Mouse (Mus musculus) embryonic facial prominence, embryonic 12.5 days (tissue): ENCODE data around the gene Pafah1b2. TPM values are rescaled to one million over a fixed set of nuclear protein-coding genes. Genes with fewer than 3 reads are reported as not detected.
A peak's percentile ranks its signal among the peaks of the same experiment; 100 is the strongest.

Source experiments
- ATAC-seq: fragments of 200-750 bp; cut with Nextera tagmentation; 2 replicates; pipeline ENCODE4 v1.8.0; 2017; ENCODE audit not compliant: insufficient number of reproducible peaks, insufficient read depth, low FRiP score, low TSS enrichment
- H3K27ac ChIP-seq: fragments of 300-500 bp; sonication (generic); 2 replicates; pipeline ENCODE4 v1.5.1; 2016; ENCODE audit warnings: mild to moderate bottlenecking
- H3K27me3 ChIP-seq: fragments of 300-500 bp; sonication (generic); 2 replicates; pipeline ENCODE4 v1.6.1; 2016; ENCODE audit warnings: mild to moderate bottlenecking, moderate library complexity
- H3K36me3 ChIP-seq: fragments of 300-500 bp; sonication (generic); 2 replicates; pipeline ENCODE4 v1.6.1; 2016; ENCODE audit warnings: mild to moderate bottlenecking
- H3K4me1 ChIP-seq: fragments of 300-500 bp; sonication (generic); 2 replicates; pipeline ENCODE4 v1.6.1; 2016
- H3K4me2 ChIP-seq: fragments of 300-500 bp; sonication (generic); replicated peaks from 2 replicates; pipeline ENCODE4 v1.6.1; 2016; ENCODE audit warnings: mild to moderate bottlenecking, moderate library complexity
- H3K4me3 ChIP-seq: fragments of 300-500 bp; sonication (generic); 2 replicates; pipeline ENCODE4 v1.5.1; 2016; ENCODE audit warnings: mild to moderate bottlenecking
- H3K9ac ChIP-seq: fragments of 300-500 bp; sonication (generic); 2 replicates; pipeline ENCODE4 v1.6.1; 2016; ENCODE audit warnings: mild to moderate bottlenecking, moderate library complexity
- H3K9me3 ChIP-seq: fragments of 300-500 bp; sonication (generic); 2 replicates; pipeline ENCODE4 v1.6.1; 2016; ENCODE audit warnings: mild to moderate bottlenecking, moderate library complexity
- WGBS: fragments of 180-500 bp; shearing (Covaris S2); methylation state at CpG from one replicate; pipeline ENCODE4 v1.1.7; 2016; 5-methylcytosine and 5-hydroxymethylcytosine counted together
- polyA plus RNA-seq: library from polyadenylated mRNA; unstranded; fragments of >200 nt; fragmentation: Nextera tagmentation; extraction: Ambion mirVana; gene quantifications from 2 replicates; pipeline ENCODE4 v1.2.1, GENCODE M21; 2016

Pafah1b2 gene
- polyA plus RNA-seq = 230 and 231 TPM in 2 replicates

DNA sequence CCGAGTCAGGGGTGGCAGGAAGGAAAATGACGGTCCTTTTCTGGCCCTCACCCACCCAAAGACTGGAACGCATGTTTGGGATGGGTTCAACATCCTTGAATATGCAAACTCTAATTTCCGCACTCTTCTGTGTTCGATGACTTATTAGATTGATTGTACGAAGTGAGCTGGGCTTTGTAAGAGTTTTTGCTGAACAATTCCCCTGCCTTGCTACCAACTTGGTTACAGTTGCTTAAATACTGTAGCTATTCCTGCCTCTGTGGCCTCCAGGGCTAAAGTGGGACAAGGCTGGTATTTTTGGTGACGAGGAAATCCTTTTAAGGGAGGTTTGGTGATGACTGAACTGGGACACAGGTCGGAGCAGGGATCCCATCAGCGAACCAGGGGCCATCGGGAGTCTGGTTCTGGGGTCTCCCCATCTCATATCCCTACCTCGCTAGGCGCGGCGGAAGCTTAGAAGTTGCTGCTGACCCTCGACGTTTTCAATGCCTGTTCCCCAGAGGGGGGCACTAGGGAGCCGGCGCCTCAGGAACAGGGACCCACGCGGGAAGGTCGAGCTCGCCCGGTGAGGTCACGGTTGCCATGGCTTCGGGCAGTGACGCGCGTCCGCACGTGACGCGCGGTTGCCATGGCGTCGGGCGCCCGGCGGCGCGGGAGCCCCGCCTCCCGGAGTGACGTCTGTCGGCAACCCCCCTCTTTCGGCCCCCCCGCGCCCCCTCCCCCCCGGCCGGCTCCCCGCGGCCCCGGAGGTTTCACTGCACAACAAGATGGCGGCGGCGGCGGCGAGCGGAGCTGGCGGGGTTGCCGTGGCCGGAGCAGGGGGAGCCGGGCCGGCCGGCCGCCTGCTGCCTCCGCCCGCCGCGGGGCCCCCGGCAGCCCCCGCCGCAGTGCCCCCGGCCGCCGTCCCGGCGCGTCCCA is at the start of gene Pafah1b2, which contains the start of gene Sik3:
Pafah1b2 (minus strand) TSS at position 600 of the 918 bp plus-strand sequence.
Sik3 (plus strand) TSS at position 730 of the 918 bp plus-strand sequence.
- 3% methylated on average over 54 of the region's 78 CpGs for WGBS
- peaks cover 35% of the 10 kb centered on the region for H3K4me1 ChIP-seq
- H3K27ac ChIP-seq = peak within 1 kb of the TSS; percentile 86
- peak; percentile 73 for ATAC-seq
- peak within 1 kb of the TSS; percentile 95 for H3K4me3 ChIP-seq
- no peaks in the 10 kb centered on the region for H3K36me3 ChIP-seq
- H3K9me3 ChIP-seq = no peaks in the 10 kb centered on the region
- no peaks in the 10 kb centered on the region for H3K27me3 ChIP-seq
- H3K9ac ChIP-seq = peak within 1 kb of the TSS; percentile 97
- H3K4me2 ChIP-seq = peak within 1 kb of the TSS; percentile 73

DNA sequence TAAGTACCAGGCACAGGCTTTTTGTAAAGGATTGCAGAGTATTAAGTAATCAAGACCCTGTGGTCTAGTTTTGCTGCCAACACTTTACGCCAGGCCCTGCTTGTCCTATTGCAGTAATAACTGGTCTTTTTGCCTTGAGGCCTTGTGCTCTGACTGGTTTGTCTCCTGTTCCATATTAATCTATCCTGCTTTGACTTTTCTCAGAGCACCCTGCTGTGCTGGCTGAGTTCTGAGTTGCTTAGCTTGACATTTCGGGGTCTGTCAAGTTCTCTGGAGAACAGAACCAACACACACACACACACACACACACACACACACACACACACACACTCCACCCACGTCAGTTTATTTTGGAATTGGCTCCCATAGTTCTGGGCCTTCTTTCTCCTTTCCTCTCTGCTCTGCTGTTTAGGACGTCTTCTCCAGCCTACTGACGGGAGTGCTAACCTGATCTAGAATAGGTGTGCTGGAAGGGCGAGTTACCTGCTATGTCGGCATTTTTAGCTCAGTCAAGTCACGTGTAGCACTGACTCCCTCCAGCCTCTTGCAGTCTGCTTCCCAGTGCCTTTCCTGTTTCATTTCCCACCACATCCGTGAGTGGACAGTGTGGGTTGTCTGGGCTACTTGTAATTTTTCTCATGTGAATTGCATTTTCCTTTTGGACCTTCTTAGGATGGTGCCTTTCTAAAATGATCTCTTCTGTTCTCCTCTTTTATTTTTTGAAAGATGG is 49.4 kb upstream of the Pafah1b2 start:
- no peak overlapping the region for H3K4me3 ChIP-seq
- H3K4me2 ChIP-seq = no peak overlapping the region
- 72% methylated on average over 9 of the region's 9 CpGs for WGBS
- H3K4me1 ChIP-seq = no peaks in the 10 kb centered on the region
- H3K9ac ChIP-seq = no peak overlapping the region
- no peaks in the 10 kb centered on the region for H3K9me3 ChIP-seq
- ATAC-seq = no peak
- no peaks in the 10 kb centered on the region for H3K27me3 ChIP-seq
- H3K36me3 ChIP-seq = no peaks in the 10 kb centered on the region
- H3K27ac ChIP-seq = no peak overlapping the region

DNA sequence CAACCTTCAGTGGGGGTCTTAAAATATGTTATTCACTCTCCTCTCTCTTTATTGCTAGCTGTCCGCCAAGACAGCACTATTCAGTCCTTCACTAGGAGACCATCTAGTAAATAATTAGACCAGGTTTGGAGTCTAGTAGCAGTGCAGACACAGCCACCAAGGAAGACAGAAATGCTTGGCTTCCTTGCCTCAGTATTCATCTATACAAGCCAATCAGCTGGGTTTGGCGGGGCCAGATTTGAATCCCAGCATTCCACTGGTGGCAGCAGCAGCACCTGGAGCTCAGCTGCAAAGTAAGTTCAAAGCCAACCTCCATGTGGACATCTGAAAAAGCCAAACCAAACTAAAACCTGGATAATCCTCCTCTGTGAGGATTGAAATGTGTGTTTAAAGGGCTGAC is 47.8 kb upstream of the Pafah1b2 start:
- Histone ChIP-seq H3K27ac (no peak overlapping the region), H3K4me1 (0 out of 2 replicates have a peak, but pooled peaks cover 7% of the 10 kb centered on the region), H3K4me3 (no peak overlapping the region), H3K27me3 (no peaks in the 10 kb centered on the region), H3K36me3 (no peaks in the 10 kb centered on the region), H3K9me3 (no peaks in the 10 kb centered on the region), H3K9ac (no peak overlapping the region), H3K4me2 (no peak overlapping the region)
- ATAC-seq = no peak
- WGBS = 94% methylated on average over 2 of the region's 2 CpGs

DNA sequence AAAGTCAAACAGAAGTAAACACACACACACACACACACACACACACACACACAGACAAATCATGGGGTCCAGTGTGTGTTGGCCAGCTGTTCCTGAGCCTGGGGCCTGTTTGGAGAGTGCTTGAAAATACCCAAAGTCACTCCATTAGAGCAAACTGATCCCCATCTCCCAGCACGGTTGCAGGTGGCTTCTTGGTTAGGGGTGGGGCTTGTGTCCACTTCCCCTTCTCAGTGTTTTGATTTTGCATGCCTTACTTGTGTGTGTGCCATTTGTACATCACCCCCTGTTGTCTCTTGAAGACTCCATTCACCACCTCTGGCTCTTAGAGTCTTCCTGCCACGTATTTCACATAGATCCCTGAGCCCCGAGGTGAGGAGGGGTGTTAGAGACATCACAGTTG is 45.6 kb upstream of the Pafah1b2 start:
- no peak overlapping the region for H3K4me2 ChIP-seq
- no peaks in the 10 kb centered on the region for H3K36me3 ChIP-seq
- WGBS = 83% methylated on average over 3 of the region's 3 CpGs
- H3K9ac ChIP-seq = no peak overlapping the region
- no peak for ATAC-seq
- H3K9me3 ChIP-seq = no peaks in the 10 kb centered on the region
- H3K27ac ChIP-seq = no peak overlapping the region
- H3K27me3 ChIP-seq = no peaks in the 10 kb centered on the region
- no peak overlapping the region for H3K4me3 ChIP-seq
- peaks cover 15% of the 10 kb centered on the region; the same call in 1 of the 2 replicates for H3K4me1 ChIP-seq

DNA sequence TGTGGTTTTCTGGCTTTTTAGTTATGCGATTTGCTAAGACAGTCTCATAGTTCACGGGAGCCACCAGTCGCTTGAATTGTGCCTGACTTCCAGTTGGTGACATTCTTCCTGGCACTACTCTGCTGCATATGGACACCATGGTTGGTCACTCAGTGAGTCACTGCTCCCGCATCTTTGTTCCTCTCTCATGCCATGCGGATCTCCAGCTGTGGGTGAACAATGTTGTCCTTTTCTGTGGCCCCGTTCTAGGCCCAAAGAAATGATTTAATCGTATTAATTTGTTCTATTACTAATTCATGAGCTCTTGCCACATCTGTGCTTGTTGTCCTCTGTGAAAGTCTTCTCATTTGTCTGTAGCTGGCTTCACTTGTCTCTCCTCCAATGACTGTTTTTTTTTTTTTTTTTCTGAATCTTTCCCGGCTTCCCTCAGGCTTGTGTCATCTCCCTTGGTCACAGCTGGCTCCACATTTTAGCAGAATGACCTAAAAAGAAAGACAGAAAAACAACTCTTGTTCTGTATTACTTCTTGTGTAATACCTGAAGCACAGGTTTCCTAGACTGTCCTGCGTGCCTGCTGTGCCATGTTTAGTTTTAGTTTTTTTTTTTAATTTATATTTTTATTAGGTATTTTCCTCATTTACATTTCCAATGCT is 40.6 kb upstream of the Pafah1b2 start:
- Histone ChIP-seq H3K27ac (no peak overlapping the region), H3K9me3 (no peaks in the 10 kb centered on the region), H3K4me1 (peaks cover 26% of the 10 kb centered on the region), H3K9ac (no peak overlapping the region), H3K4me2 (no peak overlapping the region), H3K27me3 (no peaks in the 10 kb centered on the region), H3K36me3 (peaks cover 2% of the 10 kb centered on the region; the same call in 1 of the 2 replicates), H3K4me3 (no peak overlapping the region)
- 84% methylated on average over 9 of the region's 9 CpGs for WGBS
- no peak for ATAC-seq

DNA sequence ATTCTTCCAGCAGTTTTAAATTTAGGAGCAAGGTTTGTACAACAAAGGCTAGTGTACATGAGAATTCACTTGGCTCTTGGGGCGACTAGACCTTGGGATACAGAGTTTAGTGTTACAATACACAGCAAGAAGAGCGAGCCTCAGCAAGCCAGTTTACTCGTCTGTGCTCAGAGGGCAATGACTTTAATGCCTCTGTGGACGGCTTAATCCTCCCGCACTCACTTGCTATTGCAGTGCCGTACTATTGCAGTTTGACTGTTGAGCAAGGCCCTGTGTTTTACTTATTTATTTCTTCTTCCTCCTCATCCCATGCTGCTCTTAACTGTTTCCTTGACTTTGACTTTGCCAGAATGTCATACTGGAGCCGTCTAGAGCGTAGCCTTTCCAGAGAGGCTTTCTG is 37.7 kb upstream of the Pafah1b2 start:
- ATAC-seq = no peak
- 66% methylated on average over 8 of the region's 8 CpGs for WGBS

DNA sequence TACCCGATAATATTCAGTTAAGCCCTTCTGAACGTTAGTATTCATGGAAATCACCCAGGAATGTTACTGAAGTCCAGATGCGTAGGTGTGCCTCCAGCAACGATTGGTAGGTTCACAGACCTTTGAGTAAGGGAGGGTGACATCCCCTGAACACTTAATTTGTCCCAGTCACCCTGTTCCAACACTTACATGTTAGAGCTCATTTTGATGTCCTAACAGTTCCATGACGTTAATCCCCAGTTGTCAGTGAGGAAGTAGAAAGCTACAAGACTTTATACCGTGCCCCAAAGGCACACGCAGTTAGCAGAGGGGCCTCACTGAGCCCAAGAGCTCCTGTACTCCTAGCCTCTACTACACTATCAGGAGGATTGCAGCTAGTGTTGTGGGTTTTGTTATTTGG is 37.0 kb upstream of the Pafah1b2 start:
- Histone ChIP-seq H3K4me1 (peaks cover 16% of the 10 kb centered on the region), H3K4me3 (no peak overlapping the region), H3K9me3 (no peaks in the 10 kb centered on the region), H3K4me2 (no peak overlapping the region), H3K36me3 (peaks cover 2% of the 10 kb centered on the region; the same call in 1 of the 2 replicates), H3K27ac (no peak overlapping the region), H3K9ac (no peak overlapping the region), H3K27me3 (no peaks in the 10 kb centered on the region)
- WGBS = 56% methylated on average over 7 of the region's 7 CpGs
- ATAC-seq = no peak

More for the DNA sequence above, 37.7 kb upstream of the Pafah1b2 start:
- Histone ChIP-seq H3K4me3 (no peak overlapping the region), H3K4me1 (peaks cover 20% of the 10 kb centered on the region), H3K9me3 (no peaks in the 10 kb centered on the region), H3K36me3 (peaks cover 2% of the 10 kb centered on the region; the same call in 1 of the 2 replicates), H3K4me2 (no peak overlapping the region), H3K27ac (no peak overlapping the region), H3K9ac (no peak overlapping the region), H3K27me3 (no peaks in the 10 kb centered on the region)

DNA sequence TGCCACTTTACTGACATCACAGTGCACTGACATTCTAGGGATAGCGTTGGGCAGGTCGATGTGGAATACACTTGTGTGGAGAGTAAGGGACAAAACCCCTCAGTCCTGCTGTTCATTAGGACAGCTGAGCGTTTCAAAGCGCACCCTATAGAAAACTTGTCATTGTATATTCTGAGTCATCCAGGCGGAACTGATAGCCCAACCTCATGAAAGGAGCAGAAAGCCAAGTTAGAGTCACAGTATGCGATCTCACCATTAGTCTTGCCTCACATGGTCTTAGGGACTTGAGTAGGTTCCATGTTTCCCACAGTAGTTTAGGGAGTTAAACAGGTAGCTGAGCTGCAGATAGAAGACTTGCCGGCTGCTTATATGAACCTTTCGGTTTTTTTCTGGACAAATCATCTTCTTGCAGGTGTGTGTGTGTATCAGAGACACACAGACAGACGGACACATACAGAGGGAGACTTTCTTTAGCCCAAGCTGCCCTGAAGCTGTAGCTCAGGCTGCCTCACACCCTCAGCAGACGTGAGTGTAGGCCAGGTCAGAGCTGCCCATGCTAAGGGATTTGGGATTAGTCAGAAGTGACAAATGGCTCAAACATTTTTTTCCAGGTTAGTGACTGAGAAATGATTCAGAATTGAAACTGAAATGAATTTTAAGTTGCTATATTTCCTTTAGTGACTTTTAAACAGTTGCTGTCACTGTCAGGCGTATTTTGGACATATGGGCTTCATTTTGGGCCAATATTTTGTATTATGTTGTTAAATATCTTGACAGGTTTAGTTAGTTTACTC is 34.4 kb upstream of the Pafah1b2 start:
- no peaks in the 10 kb centered on the region for H3K27me3 ChIP-seq
- ATAC-seq = no peak
- peaks cover 2% of the 10 kb centered on the region; the same call in 1 of the 2 replicates for H3K36me3 ChIP-seq

DNA sequence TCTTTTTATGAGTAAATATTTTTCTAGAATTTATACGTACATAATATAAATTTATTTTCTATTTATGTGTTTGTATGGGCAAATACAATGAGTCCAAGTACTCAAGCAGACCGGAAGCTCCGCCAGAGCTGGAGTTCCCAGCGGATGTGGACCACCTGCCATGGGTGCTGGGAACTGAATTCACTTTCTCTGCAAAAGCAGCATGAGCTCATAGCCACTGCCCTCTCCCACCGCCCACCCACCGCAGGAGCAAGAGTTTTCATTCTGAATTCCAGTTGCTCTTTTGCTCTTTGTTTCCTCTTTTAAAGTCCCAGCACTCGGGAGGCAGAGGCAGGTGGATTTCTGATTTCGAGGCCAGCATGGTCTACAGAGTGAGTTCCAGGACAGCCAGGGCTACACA is 31.1 kb upstream of the Pafah1b2 start:
- H3K4me2 ChIP-seq = no peak overlapping the region
- no peaks in the 10 kb centered on the region for H3K27me3 ChIP-seq
- H3K4me3 ChIP-seq = no peak overlapping the region
- H3K9me3 ChIP-seq = no peaks in the 10 kb centered on the region
- 91% methylated on average over 8 of the region's 8 CpGs for WGBS
- no peaks in the 10 kb centered on the region for H3K4me1 ChIP-seq
- no peak for ATAC-seq
- H3K27ac ChIP-seq = no peak overlapping the region
- peaks cover 2% of the 10 kb centered on the region; the same call in 1 of the 2 replicates for H3K36me3 ChIP-seq
- no peak overlapping the region for H3K9ac ChIP-seq

More for the DNA sequence above, 34.4 kb upstream of the Pafah1b2 start:
- Histone ChIP-seq H3K9ac (no peak overlapping the region), H3K4me2 (no peak overlapping the region), H3K9me3 (no peaks in the 10 kb centered on the region), H3K4me1 (peaks cover 11% of the 10 kb centered on the region; the same call in 1 of the 2 replicates), H3K4me3 (no peak overlapping the region), H3K27ac (no peak overlapping the region)
- 74% methylated on average over 11 of the region's 11 CpGs for WGBS

DNA sequence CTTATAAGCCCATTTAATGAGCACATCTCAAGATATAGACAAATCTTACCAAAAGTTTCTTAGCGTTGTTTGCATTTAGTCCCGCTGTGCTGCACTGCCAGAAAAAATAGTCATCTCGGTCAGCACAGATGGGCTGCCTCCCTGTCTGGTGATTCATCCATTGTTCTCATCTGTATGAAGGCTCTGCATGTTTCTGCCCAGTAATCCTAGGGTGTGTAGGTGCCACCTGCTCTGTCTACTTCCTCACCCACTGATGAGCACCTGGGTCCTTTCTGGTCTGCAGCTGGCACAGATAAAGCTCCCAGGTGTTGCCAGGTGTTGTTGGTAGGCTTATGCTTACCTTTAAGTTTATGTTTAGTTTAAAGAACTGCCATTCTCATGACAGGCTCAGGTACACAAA is 29.9 kb upstream of the Pafah1b2 start:
- no peak overlapping the region for H3K27ac ChIP-seq
- no peak overlapping the region for H3K9ac ChIP-seq
- H3K36me3 ChIP-seq = no peaks in the 10 kb centered on the region
- WGBS = 88% methylated on average over 3 of the region's 3 CpGs
- ATAC-seq = no peak
- no peaks in the 10 kb centered on the region for H3K9me3 ChIP-seq
- H3K4me1 ChIP-seq = no peaks in the 10 kb centered on the region
- no peak overlapping the region for H3K4me3 ChIP-seq
- H3K4me2 ChIP-seq = no peak overlapping the region
- H3K27me3 ChIP-seq = no peaks in the 10 kb centered on the region

DNA sequence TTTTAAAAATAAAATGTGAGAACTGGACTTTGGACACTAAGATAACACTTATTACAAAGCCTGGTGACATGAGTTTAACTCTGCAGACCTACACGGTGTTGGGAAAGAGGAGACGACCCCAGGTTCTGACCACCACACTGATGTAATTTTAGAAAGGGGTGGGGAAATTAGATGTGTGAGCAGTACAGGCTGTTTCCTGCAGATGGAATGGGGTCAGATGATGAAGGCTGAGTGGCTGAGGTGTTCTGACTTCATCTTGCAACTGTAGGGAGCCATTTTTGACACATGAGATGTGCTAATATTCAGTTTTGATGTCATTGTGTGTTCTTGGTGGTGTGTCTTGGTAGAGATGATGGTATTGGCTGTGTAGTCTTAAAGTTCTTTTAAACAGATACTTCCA is 28.7 kb upstream of the Pafah1b2 start:
- H3K27ac ChIP-seq = no peak overlapping the region
- 76% methylated on average over 2 of the region's 2 CpGs for WGBS

More for the DNA sequence above, 28.7 kb upstream of the Pafah1b2 start:
- Histone ChIP-seq H3K4me2 (no peak overlapping the region), H3K27me3 (no peaks in the 10 kb centered on the region), H3K9me3 (no peaks in the 10 kb centered on the region), H3K4me3 (no peak overlapping the region), H3K4me1 (no peaks in the 10 kb centered on the region), H3K36me3 (no peaks in the 10 kb centered on the region), H3K9ac (no peak overlapping the region)
- no peak for ATAC-seq
